Mouse (Mus musculus) left cerebral cortex, adult 2 months (tissue): ENCODE results near the gene Gm5767. TPM values are rescaled to one million over a fixed set of nuclear protein-coding genes. Genes with fewer than 3 reads are reported as not detected.

Source experiments
- DNase-seq, 2 experiments: peaks; one replicate each; pipeline ENCODE4 v3.0.0; 2021 to 2022; ENCODE audit warnings: low spot score in 2 of 2, mixed read lengths in 1 of 2; ENCODE audit errors: extremely low spot score in 1 of 2
- H3K27ac ChIP-seq: fragments of 200-600 bp; 2 replicates; pipeline ENCODE4 v1.8.1; 2022
- H3K4me3 ChIP-seq: fragments of 200-600 bp; 2 replicates; pipeline ENCODE4 v1.8.1; 2022
- CTCF ChIP-seq: fragments of 200-600 bp; IDR thresholded peaks from 2 replicates; pipeline ENCODE4 v1.8.1; 2022; ENCODE audit warnings: antibody characterized with exemption, mild to moderate bottlenecking, moderate library complexity
- intact Hi-C: fragments of 180-260 bp; cut with DNase I; formaldehyde crosslinking; loops from one replicate; pipeline ENCODE4 v1.15.1; 2025
- total RNA-seq, 2 experiments: library from RNA; stranded (reverse); gene quantifications; 2 replicates each; pipeline ENCODE4 v1.2.3; 2021

Gene Gm5767
- total RNA-seq, 2 experiments from 2014 or later: not detected

- Histone ChIP-seq H3K27ac (no peak overlapping the region), H3K4me3 (no peak overlapping the region)
- DNase-seq: no peak
- intact Hi-C loops: no loop called here
- no peak for TF ChIP-seq CTCF
Observed at GRCm38 (mm10) chr16:8656256-8656655, 24.3 kb upstream of the Gm5767 start.

GRCm38 (mm10) chr16:8658349-8658748 is 22.2 kb upstream of the Gm5767 start:
- Histone ChIP-seq H3K27ac (no peak overlapping the region), H3K4me3 (no peak overlapping the region)

GRCm38 (mm10) chr16:8658764-8659163 is 21.8 kb upstream of the Gm5767 start:
- H3K4me3 ChIP-seq: no peak overlapping the region
- intact Hi-C loops: no loop called here
- TF ChIP-seq CTCF: no peak
- DNase-seq: no peak
- no peak overlapping the region for H3K27ac ChIP-seq

More at GRCm38 (mm10) chr16:8658349-8658748, 22.2 kb upstream of the Gm5767 start:
- intact Hi-C loops: no loop called here
- TF ChIP-seq CTCF: no peak
- no peak for DNase-seq

- no peak for TF ChIP-seq CTCF
- no peak for DNase-seq
- intact Hi-C loops: no loop called here
- Histone ChIP-seq H3K4me3 (no peak overlapping the region), H3K27ac (no peak overlapping the region)
Observed at GRCm38 (mm10) chr16:8663022-8663421, 17.5 kb upstream of the Gm5767 start.

- no peak for DNase-seq
- H3K27ac ChIP-seq: no peak overlapping the region
- H3K4me3 ChIP-seq: no peak overlapping the region
- TF ChIP-seq CTCF: no peak
- intact Hi-C loops: no loop called here
Observed at GRCm38 (mm10) chr16:8663606-8664539, 16.7 kb upstream of the Gm5767 start.

- Histone ChIP-seq H3K27ac (no peak overlapping the region), H3K4me3 (no peak overlapping the region)
- DNase-seq: no peak
- TF ChIP-seq CTCF: no peak
- intact Hi-C loops: no loop called here
Observed at GRCm38 (mm10) chr16:8665367-8665766, 15.2 kb upstream of the Gm5767 start.

- H3K27ac ChIP-seq: no peak overlapping the region
- no peak for TF ChIP-seq CTCF
Observed at GRCm38 (mm10) chr16:8666452-8666851, 14.1 kb upstream of the Gm5767 start.

GRCm38 (mm10) chr16:8667261-8667660 is 13.3 kb upstream of the Gm5767 start:
- H3K4me3 ChIP-seq: no peak overlapping the region
- DNase-seq: no peak
- no peak for TF ChIP-seq CTCF
- intact Hi-C loops: no loop called here
- no peak overlapping the region for H3K27ac ChIP-seq

More at GRCm38 (mm10) chr16:8666452-8666851, 14.1 kb upstream of the Gm5767 start:
- intact Hi-C loops: no loop called here
- no peak for DNase-seq
- no peak overlapping the region for H3K4me3 ChIP-seq

GRCm38 (mm10) chr16:8667814-8668213 is 12.8 kb upstream of the Gm5767 start:
- Histone ChIP-seq H3K27ac (no peak overlapping the region), H3K4me3 (no peak overlapping the region)
- DNase-seq: no peak
- intact Hi-C loops: no loop called here
- TF ChIP-seq CTCF: no peak

GRCm38 (mm10) chr16:8668386-8668785 is 12.2 kb upstream of the Gm5767 start:
- no peak for TF ChIP-seq CTCF
- intact Hi-C loops: no loop called here
- Histone ChIP-seq H3K4me3 (no peak overlapping the region), H3K27ac (no peak overlapping the region)
- no peak for DNase-seq

GRCm38 (mm10) chr16:8669432-8669831 is 11.1 kb upstream of the Gm5767 start:
- DNase-seq: no peak
- Histone ChIP-seq H3K4me3 (no peak overlapping the region), H3K27ac (no peak overlapping the region)
- intact Hi-C loops: no loop called here
- TF ChIP-seq CTCF: no peak

- H3K27ac ChIP-seq: peak overlapping the region; percentile 40
- H3K4me3 ChIP-seq: peak overlapping the region; percentile 49; the same call in 1 of the 2 replicates
- TF ChIP-seq CTCF: no peak
- no peak for DNase-seq
- intact Hi-C loops: no loop called here
Observed at GRCm38 (mm10) chr16:8670041-8671035, 10.2 kb upstream of the Gm5767 start.
